Mouse (Mus musculus) left cerebral cortex, postnatal 10 days (tissue): Measurements from ENCODE around the gene Kif7. TPM values are rescaled to one million over a fixed set of nuclear protein-coding genes. Genes with fewer than 3 reads are reported as not detected.
A peak's percentile ranks its signal among the peaks of the same experiment; 100 is the strongest.

Experiments used
- DNase-seq, 2 experiments: peaks; one replicate each; pipeline ENCODE4 v3.0.0; 2021 to 2022; ENCODE audit warnings: low spot score in 2 of 2, mixed read lengths in 1 of 2; ENCODE audit errors: extremely low spot score in 1 of 2
- intact Hi-C: fragments of 180-260 bp; cut with DNase I; formaldehyde crosslinking; loops from one replicate; pipeline ENCODE4 v1.15.1; 2025
- total RNA-seq, 2 experiments: library from RNA; stranded (reverse); gene quantifications; 2 replicates each; pipeline ENCODE4 v1.2.3; 2021

The Kif7 gene
- total RNA-seq: 1 to 10 TPM; 2.3 to 2.5 TPM

GRCm38 (mm10) chr7:79715187-79715981 is at the start of gene Kif7:
Kif7 (minus strand) TSS chr7:79715720.
- DNase-seq: peak; percentile 31 to 92
- intact Hi-C loops: no loop called here

DNA sequence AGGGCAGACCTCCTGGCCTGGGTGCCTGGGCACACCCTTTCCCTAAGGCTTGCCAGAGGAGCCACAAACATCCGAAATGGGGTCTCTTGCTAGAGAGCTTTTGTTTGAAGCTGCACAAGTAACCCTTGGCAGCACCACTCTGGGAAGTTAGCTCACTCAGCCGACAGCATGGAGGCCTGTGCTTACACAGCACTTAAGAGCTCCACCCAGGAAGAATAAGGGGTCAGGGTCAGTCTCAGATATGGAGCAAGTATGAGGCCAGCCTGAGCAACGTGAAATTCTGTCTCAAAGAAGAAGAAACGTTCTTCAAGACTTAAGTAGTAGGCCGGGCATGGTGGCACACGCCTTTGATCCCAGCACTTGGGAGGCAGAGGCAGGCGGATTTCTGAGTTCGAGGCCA is 46.6 kb upstream of the Kif7 start:
- intact Hi-C loops: no loop called here
- no peak for DNase-seq

GRCm38 (mm10) chr7:79761124-79761876 is 45.8 kb upstream of the Kif7 start:
- no peak for DNase-seq
- intact Hi-C loops: no loop called here

DNA sequence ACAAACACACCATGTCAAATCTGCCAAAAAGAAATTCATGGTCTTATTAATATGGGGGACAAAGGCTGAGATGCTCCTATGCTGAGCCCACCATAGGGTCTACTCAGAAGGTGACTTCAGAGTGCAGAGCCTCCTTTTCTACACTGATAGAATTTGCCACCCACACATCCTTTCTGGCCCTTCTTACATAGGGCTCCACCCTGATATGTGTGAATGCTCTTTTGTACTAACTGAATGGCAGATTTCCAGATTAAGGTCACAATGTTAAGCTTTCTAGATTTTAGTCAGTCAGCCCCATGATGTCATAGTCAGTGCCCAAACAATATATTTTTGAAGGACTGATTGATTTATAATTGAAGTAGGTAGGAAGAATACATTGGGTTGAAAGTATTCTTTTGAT is 44.2 kb upstream of the Kif7 start:
- no peak for DNase-seq
- intact Hi-C loops: no loop called here

DNA sequence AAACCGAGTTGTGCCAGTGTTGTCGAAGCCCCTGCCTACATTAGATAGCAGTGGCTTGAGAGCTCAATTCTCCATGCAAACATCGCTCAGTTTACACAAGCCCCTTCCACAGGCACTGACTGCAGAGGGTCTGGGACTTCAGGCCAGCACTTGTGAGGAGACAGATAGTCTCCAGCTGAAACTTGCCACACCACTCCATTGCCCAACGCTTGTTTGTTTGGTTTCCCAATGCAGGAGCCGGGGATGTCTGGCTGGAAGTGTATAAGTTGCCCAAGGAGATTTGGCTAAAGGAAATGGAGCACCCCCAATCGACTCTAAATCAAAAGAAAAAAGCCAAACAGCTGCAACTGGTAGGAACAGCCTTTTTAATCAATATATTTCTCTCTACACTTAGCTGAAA is 42.7 kb upstream of the Kif7 start:
- no peak for DNase-seq
- intact Hi-C loops: no loop called here

DNA sequence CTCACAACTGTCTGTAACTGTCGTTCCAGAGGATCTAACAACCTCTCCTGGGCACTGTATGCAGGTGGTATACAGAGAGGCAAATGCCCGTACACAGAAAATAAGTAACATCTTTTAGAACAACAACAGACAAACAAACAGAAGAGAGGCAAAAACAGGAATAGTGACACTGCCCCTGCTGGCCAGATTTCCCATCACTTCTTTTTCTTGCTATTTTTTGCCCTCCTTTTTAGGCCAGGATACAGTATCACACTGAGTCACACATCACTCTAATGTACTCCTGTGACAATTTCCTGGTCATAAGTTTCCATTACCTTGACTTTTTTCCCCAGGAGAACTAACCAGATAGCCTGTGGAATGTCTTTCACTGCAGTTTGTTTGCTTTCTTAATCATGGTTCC is 40.8 kb upstream of the Kif7 start:
- intact Hi-C loops: no loop called here
- DNase-seq: no peak

GRCm38 (mm10) chr7:79749511-79749910 is 34.0 kb upstream of the Kif7 start:
- intact Hi-C loops: no loop called here
- no peak for DNase-seq

- intact Hi-C loops: no loop called here
These were observed 32.1 kb upstream of the Kif7 start for GRCm38 (mm10) chr7:79747659-79748058.

GRCm38 (mm10) chr7:79744585-79744984 is 29.1 kb upstream of the Kif7 start:
- intact Hi-C loops: no loop called here
- no peak for DNase-seq

More at GRCm38 (mm10) chr7:79747659-79748058, 32.1 kb upstream of the Kif7 start:
- DNase-seq: no peak

- intact Hi-C loops: no loop called here
- no peak for DNase-seq
These were observed 28.5 kb upstream of the Kif7 start for GRCm38 (mm10) chr7:79744051-79744450.

- peak; percentile 79 to 84 for DNase-seq
- intact Hi-C loops: no loop called here
These were observed 27.4 kb upstream of the Kif7 start, which contains the start of the genes Pex11a and Wdr93 for GRCm38 (mm10) chr7:79742659-79743536. Pex11a (minus strand) TSS chr7:79743131. Wdr93 (plus strand) TSS chr7:79743163.

DNA sequence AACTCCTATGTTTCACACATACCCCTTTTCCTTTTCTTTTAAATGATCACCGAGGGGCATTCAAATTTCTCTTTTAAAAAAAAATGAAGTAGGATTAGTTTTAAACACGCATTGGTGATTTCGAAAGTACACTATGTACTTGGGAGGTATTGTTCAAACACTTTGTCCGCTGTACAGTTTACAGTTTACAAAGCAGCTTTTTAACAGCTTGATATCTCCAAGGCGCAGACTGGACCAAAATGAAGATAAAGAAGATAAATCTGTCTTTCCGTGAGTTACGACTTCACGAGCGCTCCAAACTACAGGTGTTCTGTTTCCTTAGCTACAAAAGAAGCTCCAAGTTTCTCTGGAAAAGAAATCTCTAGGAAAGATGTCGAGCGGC is 26.7 kb upstream of the Kif7 start:
- DNase-seq: no peak
- intact Hi-C loops: no loop called here

- intact Hi-C loops: no loop called here
- no peak for DNase-seq
These were observed 24.8 kb upstream of the Kif7 start for GRCm38 (mm10) chr7:79740279-79740678.

GRCm38 (mm10) chr7:79738913-79739312 is 23.4 kb upstream of the Kif7 start:
- intact Hi-C loops: no loop called here

DNA sequence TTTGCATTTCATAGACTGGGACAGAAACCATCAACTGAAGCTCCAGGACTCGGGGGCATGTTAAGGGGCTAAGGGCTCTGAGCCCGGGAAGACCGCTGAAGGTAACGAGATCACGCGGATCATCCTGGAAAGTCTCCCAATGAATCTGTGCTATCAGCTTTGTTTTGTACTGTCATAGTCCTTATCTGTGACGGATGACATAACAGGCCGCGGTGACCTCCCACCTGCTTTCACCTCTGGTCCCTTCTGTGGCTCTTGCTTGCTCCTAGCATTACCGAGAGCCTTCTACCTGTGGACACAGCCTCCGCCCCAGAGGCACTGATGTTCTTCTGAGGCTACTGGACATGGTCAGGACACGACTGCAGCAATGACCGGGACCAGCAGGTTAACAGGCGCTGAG is 21.0 kb upstream of the Kif7 start:
- intact Hi-C loops: no loop called here
- no peak for DNase-seq

More at GRCm38 (mm10) chr7:79738913-79739312, 23.4 kb upstream of the Kif7 start:
- no peak for DNase-seq

GRCm38 (mm10) chr7:79734563-79734962 is 19.0 kb upstream of the Kif7 start:
- peak in 1 of 2 experiments; percentile 64 for DNase-seq
- intact Hi-C loops: no loop called here

DNA sequence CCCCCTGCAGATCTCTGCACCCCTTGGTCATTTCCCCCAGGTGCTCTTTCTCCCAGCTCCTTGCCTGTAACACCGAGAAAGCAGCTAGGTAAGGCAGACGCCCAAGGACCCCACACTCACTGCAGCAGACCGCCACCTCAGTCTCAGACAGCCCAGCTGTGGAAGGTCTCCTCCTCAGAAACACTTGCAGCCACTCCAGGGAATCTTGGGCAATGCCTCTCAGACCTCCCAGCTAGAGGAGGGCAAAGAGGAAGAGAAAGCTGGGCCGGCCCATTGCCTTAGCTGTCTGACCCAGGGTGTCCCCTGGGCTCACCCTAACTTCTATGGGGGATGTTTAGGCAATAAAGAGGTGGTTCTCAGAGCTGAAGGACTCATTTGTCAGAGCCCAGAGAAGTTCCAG is 17.1 kb upstream of the Kif7 start, which contains the start of gene Plin1:
Plin1 (minus strand) TSS at position 282 of the 400 bp plus-strand sequence.
- DNase-seq: no peak
- intact Hi-C loops: no loop called here

- intact Hi-C loops: no loop called here
These were observed 15.9 kb upstream of the Kif7 start for GRCm38 (mm10) chr7:79731438-79731837.

More at GRCm38 (mm10) chr7:79731438-79731837, 15.9 kb upstream of the Kif7 start:
- DNase-seq: no peak
